Mouse (Mus musculus) testis, adult 2 months (tissue): ENCODE measurements around the gene AL607142.1.

Source experiments
- CTCF ChIP-seq: fragments of 200-500 bp; IDR thresholded peaks from 2 replicates; pipeline ENCODE4 v1.5.1; 2012; ENCODE audit warnings: low read depth, mild to moderate bottlenecking, inconsistent platforms, low read length, moderate library complexity; ENCODE audit not compliant: control insufficient read depth, insufficient read depth, insufficient replicate concordance
- POLR2A ChIP-seq: fragments of 200-500 bp; IDR thresholded peaks from 2 replicates; pipeline ENCODE4 v1.6.1; 2012; ENCODE audit warnings: low read depth, mild to moderate bottlenecking, inconsistent platforms, low read length, moderate library complexity; ENCODE audit not compliant: control insufficient read depth

DNA sequence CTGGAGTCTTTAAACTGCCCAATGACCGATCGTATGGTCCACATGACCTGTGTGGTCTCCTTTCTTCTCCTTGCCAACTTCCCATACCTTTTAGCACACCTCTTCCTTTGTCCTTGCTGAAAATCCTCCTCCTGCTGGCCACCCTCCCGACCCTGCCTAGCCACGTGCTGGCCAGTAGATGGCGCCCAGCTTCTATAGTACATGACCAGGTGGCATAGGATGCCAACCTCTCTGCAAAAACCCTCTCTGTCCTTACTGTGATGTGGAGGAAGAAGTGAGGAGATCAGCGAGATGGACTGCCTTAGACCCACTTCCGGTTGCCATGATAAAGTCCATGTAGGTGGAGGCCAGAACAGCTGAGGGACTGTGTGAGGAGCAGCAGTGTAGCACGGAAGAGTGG lies 55.5 kb downstream of the AL607142.1 start:
- TF ChIP-seq CTCF (peak; percentile 87; the same call in 1 of the 2 replicates), POLR2A (no peak)
